Mouse (Mus musculus) left cerebral cortex, postnatal 25 days (tissue): ENCODE results near the gene Ubn1. TPM values are rescaled to one million over a fixed set of nuclear protein-coding genes. Genes with fewer than 3 reads are reported as not detected.

ENCODE experiments used
- DNase-seq, 2 experiments: peaks; one replicate each; pipeline ENCODE4 v3.0.0; 2022; ENCODE audit warnings: low spot score in 2 of 2, mixed read lengths in 1 of 2
- intact Hi-C: fragments of 180-260 bp; cut with DNase I; formaldehyde crosslinking; loops from one replicate; pipeline ENCODE4 v1.15.1; 2025
- total RNA-seq, 2 experiments: library from RNA; stranded (reverse); gene quantifications; 2 replicates each; pipeline ENCODE4 v1.2.3; 2021

Ubn1 gene
- total RNA-seq, 2 experiments from 2014 or later, result 43.3 to 48.2 TPM

- intact Hi-C loops, result no loop called here
- no peak for DNase-seq
These were observed 13.6 kb downstream of the Ubn1 start for GRCm38 (mm10) chr16:5063472-5063871.

GRCm38 (mm10) chr16:5070321-5070720, 20.5 kb downstream of the Ubn1 start:
- DNase-seq, result peak; percentile 48 to 54

GRCm38 (mm10) chr16:5071974-5072373, 22.1 kb downstream of the Ubn1 start:
- no peak for DNase-seq
- intact Hi-C loops, result loop anchor here (5.0 kb wide), 1 partner anchor 75 kb away; the partner anchor contains the start of gene Sec14l5

More at GRCm38 (mm10) chr16:5070321-5070720, 20.5 kb downstream of the Ubn1 start:
- intact Hi-C loops, result loop anchor here (5.0 kb wide), 1 partner anchor 77 kb away; the partner anchor contains the start of gene Sec14l5

GRCm38 (mm10) chr16:5074341-5074740, 24.5 kb downstream of the Ubn1 start:
- intact Hi-C loops, result loop anchor here (5.0 kb wide), 1 partner anchor 73 kb away; the partner anchor contains the start of gene Sec14l5
- peak in 1 of 2 experiments; percentile 25 for DNase-seq

DNA sequence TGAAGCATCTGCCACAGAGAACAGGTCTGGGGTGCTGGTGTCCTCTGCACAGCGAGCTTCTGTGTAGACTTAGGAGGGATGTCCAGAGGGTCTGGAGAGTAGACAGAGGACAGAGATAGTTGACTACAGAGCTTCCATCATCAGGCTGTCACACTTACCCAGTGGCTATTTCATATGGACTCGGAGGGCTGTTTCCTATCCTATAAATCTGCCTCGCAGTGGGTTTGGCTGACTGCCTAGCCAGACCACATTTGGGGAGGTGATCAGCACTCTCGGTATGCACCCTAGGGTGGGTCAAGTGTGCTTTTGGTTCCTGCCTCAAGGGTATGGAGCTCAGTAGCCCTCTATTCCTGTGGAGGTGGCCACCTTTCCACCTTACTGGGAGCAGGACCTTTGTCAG, 35.3 kb downstream of the Ubn1 start:
- intact Hi-C loops, result no loop called here
- DNase-seq, result no peak

DNA sequence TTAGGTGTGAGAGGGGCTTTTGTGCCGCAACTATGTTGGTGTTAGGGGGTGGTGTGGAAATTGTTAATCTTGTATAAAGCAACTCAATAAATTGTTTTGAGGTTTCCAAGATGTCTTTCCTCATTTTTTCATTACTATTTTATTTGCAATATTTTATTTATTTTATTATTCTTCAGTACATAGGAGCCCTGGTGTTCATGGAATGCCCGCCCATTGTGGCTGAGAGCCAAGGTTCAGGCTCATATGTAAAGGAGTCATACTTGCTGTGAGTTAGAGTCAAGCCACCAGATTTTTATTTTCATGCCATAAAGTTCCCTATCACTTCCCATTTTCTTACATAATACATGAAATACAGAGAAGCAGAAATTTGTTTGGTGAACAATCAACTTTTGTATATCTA, 36.3 kb downstream of the Ubn1 start:
- DNase-seq, result no peak
- intact Hi-C loops, result no loop called here

DNA sequence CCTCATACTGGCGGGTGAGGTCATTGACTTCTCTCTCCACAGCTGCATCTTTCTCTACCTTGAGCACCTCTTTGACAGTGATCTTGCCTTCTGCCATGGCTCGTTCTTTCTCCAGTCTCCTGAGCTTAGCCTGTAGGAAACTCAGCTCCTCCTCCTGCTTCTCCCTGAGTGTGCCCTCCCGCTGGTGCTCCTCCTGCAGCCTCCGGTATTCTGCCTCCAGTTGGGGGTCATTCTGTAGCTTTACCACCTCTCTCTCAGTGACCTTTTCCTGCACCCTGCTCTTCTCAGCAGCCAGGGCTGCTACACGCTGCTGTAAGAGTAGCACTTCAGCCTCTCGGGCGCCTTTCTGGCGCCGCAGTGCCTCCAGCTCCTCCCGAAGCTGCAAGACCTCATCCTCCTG, 39.2 kb downstream of the Ubn1 start:
- no peak for DNase-seq
- intact Hi-C loops, result no loop called here

DNA sequence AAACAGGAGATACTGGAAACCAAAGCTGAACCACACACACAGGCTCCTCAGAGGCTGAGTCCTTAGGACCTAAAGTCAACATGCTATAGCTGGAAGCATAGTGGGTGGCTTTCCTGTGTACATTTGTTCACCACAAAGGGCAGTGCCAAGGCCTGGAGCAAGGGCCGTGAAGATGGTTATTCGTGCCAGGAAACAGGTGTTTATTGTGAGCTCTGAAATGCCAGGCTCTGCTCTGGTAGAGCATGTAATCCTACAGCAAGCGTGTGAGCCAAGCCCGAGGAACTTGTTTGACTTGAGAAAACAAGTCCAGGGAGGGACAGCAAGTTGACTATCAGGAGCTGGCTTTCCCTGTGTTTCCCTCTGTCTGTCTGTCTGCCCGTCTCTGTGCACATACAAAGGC, 43.4 kb downstream of the Ubn1 start:
- intact Hi-C loops, result no loop called here

GRCm38 (mm10) chr16:5096504-5096903, 46.6 kb downstream of the Ubn1 start:
- no peak for DNase-seq
- intact Hi-C loops, result no loop called here

More for the DNA sequence above, 43.4 kb downstream of the Ubn1 start:
- DNase-seq, result no peak

GRCm38 (mm10) chr16:5101000-5101399, 51.1 kb downstream of the Ubn1 start:
- DNase-seq, result no peak
- intact Hi-C loops, result no loop called here

DNA sequence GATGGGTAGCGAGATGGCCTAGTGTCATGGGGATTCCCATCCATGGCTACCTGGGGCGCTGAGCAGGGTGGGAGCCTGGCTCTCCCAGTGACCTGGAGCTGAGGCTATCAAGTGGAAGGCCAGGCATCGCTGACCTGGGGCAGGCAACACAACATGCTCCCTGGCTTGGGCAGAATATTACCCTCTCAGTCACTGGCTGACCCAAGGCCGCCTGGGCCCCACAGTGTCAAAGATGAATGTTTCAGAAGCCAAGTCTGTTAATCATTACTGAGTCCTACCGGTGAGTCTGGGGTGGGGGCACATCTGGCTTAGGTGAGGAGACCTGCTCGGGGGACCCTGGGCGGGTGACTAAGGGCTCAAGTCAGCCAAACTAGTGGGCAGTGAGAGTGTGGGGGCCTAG, 60.0 kb downstream of the Ubn1 start:
- intact Hi-C loops, result no loop called here
- no peak for DNase-seq

GRCm38 (mm10) chr16:5111021-5111420, 61.2 kb downstream of the Ubn1 start:
- intact Hi-C loops, result no loop called here
- no peak for DNase-seq

DNA sequence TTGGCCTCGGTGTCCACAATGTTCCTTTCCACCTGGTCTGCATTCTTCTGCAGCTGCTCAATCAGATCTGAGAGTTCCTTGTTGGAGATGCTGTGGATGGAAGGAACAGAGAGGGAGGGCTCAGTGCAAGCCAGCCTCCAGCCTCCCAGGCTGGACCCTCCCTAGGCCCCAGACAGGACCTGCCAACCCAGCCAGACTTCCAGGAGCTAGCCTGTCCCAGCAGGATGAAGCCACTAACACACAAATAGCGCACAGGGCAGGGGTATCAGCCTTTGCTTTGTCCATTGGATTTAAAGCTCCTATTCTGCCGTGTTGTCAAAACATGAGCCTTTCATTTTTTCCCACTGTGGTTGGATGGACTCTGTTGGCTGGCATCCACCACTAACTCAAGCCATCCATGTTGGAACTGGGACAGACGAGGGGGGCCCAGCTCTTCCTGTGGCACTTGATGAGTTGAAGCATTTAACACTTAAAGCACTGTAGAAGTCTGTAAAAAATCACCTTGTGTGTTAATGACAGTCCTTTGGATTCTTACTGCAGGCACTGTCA, 63.2 kb downstream of the Ubn1 start:
- intact Hi-C loops, result no loop called here
- DNase-seq, result no peak

- DNase-seq, result no peak
- intact Hi-C loops, result no loop called here
These were observed 63.7 kb downstream of the Ubn1 start for GRCm38 (mm10) chr16:5113582-5113981.

DNA sequence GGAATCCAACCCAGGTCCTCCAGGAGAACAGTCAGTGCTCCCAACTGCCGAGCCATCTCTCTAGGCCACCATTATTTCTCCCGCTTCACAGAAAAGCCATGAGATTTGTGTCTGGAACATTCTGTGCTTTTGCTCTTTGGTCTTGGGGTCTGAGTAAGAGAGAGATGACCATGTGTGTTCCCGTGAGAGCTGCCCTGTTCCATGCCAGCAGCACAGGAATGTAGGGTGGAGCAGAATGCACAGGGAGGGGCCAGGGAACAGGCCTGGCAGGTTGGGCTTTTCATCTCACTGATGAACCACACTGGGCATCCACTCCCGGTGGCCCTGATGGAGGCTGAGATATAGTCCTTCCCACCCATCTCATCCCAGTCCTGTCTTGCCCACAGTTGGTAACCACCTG, 69.5 kb downstream of the Ubn1 start:
- no peak for DNase-seq
- intact Hi-C loops, result no loop called here

DNA sequence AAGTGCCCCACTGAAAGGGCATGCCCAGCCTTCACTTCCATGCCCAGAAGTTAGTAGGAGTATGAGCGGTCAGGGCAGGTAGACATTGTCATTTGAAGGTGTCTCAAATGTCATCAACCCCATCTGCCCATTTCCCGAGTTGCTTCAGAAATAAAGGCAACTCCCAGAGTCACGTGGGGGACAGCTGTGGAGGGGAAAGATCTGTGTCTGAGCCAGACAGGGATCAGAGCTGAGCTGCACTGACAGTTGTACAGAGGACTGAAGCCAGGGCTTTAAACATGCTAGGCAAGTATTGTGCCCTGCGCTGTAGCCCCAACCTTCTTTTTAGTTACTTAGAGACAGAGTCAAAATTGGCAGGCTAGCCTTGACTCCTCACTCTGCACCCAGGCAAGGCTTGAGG, 70.0 kb downstream of the Ubn1 start:
- DNase-seq, result no peak
- intact Hi-C loops, result no loop called here

- intact Hi-C loops, result no loop called here
- no peak for DNase-seq
These were observed 73.6 kb downstream of the Ubn1 start for GRCm38 (mm10) chr16:5123476-5123875.

- no peak for DNase-seq
- intact Hi-C loops, result no loop called here
These were observed 80.3 kb downstream of the Ubn1 start for GRCm38 (mm10) chr16:5130196-5130595.

DNA sequence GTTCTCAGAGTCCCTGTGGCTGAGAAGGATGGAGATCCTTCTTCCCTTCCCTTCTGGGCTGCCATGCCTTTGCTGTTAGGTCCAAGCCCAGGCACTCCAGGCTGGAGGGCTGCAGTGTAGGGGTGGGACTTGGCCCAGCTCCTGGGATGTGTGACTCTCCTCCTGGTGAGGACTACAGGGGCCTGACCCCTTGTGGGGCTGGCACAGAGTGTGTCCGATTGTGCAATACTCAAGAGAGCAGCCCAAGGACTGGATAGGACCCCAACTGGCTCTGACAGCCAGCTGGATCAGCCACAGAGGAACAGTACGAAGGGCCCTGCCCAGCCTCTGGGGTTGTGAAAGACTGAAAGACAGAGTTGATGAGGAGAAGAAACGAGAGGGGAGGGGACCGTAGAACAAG, 80.9 kb downstream of the Ubn1 start:
- intact Hi-C loops, result no loop called here
- DNase-seq, result no peak

DNA sequence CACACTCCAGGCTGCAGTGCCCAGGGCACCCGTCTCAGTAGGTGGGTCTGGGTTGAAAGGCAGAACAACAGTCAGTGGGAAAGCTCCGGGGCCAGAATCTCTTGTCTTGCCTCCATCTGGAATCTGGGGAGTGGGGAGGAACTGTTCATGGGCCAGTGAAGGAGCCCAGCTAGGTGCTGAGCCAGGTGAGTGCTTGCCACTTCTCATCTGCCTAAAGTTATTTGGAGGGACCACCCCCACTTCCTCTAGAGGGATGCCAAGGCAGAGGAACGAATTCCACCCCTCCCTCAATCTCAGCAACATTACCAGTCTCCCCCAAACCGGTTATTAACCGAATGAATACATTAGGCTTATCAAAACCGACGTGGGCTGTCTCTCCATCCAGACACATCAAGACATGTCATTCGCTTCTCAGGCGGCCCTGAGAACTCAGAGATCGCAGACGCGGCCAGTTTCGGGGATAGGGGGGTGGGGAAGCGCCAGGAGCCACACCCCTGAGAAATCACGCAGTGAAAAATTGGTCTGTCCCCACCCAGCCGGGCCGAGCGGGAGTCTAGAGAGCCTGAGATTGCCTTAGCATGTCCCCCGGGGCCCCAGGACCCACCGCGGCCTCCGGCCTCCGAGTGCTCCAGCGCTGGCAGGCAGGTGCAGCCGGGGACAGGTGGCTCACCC, 81.5 kb downstream of the Ubn1 start:
- intact Hi-C loops, result no loop called here
- DNase-seq, result no peak

- no peak for DNase-seq
- intact Hi-C loops, result no loop called here
These were observed 82.5 kb downstream of the Ubn1 start, which contains the start of gene Ppl for GRCm38 (mm10) chr16:5132401-5132801. TSS of gene Ppl (minus strand) at chr16:5132421.
